Mouse (Mus musculus): ENCODE measurements around the gene 4930503B20Rik. TPM values are rescaled to one million over a fixed set of nuclear protein-coding genes. Genes with fewer than 3 reads are reported as not detected.

4930503B20Rik gene
- polyA plus RNA-seq (2015; fragmentation: Nextera tagmentation; extraction: Ambion mirVana), result not detected in 2 replicates

DNA sequence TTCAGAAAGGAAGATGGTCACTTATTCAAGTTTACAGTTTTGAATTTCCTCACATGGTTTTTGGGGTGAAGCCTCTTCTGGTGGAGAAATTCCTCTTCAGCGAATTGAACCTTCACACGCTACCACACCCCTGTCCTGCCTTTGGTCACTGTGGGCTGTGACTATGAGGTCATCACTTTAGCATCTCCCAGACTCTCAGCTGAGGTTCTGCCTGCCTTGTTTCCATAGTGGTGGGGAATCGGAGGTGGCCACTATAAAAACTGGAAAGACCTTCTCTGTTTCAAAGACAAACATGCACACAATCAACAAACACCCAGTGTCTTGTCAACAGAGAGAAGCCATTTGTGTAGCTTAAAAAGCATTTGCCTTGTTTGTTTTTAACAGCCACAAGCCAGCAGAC, at the start of gene 4930503B20Rik:
TSS of gene 4930503B20Rik (minus strand) at position 101 of the 400 bp plus-strand sequence.
- no peak within 1 kb of the TSS for H3K4me2 ChIP-seq
- no peak within 1 kb of the TSS for H3K9ac ChIP-seq
- no peak within 1 kb of the TSS for H3K27ac ChIP-seq (replicated peaks)
- ATAC-seq (ENCODE audit: low FRiP score, low read depth), result no peak
- no peak within 1 kb of the TSS for H3K4me3 ChIP-seq
- H3K27me3 ChIP-seq, result no peaks in the 10 kb centered on the region
- H3K4me1 ChIP-seq (replicated peaks), result no peaks in the 10 kb centered on the region
- no peaks in the 10 kb centered on the region for H3K36me3 ChIP-seq
- no peaks in the 10 kb centered on the region for H3K9me3 ChIP-seq
- 88% methylated on average over 3 of the region's 3 CpGs for WGBS

DNA sequence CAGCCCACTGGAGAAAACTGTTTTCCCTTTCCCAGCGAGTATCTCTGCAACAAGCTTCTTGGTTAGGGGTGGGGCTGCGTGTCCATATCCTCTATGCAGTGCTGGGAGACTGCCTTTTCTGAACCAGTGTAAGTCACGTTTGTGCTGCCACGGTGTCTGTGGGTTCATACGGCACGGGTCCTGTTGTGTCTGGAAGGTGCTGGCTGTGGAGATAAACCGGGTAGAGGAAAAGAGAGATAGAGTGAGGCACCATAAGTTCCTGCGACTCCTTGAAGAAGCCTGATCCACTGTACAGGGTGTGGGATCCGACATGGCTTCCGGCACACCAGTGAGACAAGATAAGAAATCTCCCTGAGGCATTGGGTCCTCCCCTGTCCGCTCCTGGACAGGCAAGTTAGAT, 48.9 kb upstream of the 4930503B20Rik start:
- H3K4me1 ChIP-seq (replicated peaks), result no peaks in the 10 kb centered on the region
- WGBS, result 86% methylated on average over 11 of the region's 11 CpGs
- H3K9ac ChIP-seq, result no peak overlapping the region

DNA sequence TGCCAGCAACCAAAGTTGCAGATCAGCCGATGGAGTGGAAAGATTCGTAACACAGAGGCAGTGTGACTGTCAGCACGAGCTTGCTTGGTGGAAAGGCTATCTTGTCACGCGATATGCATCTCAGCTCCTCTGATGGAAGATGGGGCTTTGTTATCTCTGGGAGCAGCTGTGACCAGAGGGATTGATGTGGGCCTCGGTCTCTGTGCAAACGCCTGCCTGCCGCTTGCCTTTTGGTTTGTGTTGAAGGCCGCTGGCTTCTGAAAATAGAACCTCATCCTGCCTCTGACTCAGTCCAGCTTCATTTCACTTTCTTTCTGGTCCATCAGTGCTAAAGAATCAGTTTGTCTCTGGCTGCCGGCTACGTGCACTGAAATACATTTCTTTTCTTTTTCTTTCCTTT, 47.9 kb upstream of the 4930503B20Rik start:
- H3K27ac ChIP-seq (replicated peaks), result no peak overlapping the region
- H3K4me2 ChIP-seq, result no peak overlapping the region
- no peak overlapping the region for H3K9ac ChIP-seq
- no peaks in the 10 kb centered on the region for H3K27me3 ChIP-seq
- H3K4me3 ChIP-seq, result no peak overlapping the region
- ATAC-seq (ENCODE audit: low FRiP score, low read depth), result no peak
- WGBS, result 55% methylated on average over 11 of the region's 11 CpGs
- no peaks in the 10 kb centered on the region for H3K36me3 ChIP-seq
- H3K9me3 ChIP-seq, result no peaks in the 10 kb centered on the region
- H3K4me1 ChIP-seq (replicated peaks), result no peaks in the 10 kb centered on the region

More for the DNA sequence above, 48.9 kb upstream of the 4930503B20Rik start:
- no peaks in the 10 kb centered on the region for H3K9me3 ChIP-seq
- no peak for ATAC-seq (ENCODE audit: low FRiP score, low read depth)
- no peak overlapping the region for H3K27ac ChIP-seq (replicated peaks)
- H3K4me2 ChIP-seq, result no peak overlapping the region
- no peaks in the 10 kb centered on the region for H3K36me3 ChIP-seq
- no peaks in the 10 kb centered on the region for H3K27me3 ChIP-seq
- H3K4me3 ChIP-seq, result no peak overlapping the region

DNA sequence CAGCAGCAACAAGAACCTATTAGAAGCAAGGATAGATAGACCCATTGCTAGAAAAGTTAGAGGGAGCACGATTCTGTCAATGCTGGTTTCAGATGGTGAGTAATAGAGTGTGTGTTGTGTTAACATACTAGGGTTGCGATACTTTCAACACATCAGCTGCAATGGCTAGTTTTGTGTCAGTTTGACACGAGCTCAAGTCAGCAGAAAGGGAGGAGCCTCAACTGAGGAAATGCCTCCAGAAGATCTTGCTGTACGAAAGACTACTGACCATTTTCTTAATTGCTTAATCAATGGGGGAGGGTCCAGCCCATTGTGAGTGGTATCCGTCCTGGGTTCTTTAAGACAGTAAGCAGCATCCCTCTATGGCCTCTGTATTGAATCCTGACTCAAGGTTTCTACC, 41.4 kb upstream of the 4930503B20Rik start:
- no peaks in the 10 kb centered on the region for H3K9me3 ChIP-seq
- 76% methylated on average over 5 of the region's 5 CpGs for WGBS

DNA sequence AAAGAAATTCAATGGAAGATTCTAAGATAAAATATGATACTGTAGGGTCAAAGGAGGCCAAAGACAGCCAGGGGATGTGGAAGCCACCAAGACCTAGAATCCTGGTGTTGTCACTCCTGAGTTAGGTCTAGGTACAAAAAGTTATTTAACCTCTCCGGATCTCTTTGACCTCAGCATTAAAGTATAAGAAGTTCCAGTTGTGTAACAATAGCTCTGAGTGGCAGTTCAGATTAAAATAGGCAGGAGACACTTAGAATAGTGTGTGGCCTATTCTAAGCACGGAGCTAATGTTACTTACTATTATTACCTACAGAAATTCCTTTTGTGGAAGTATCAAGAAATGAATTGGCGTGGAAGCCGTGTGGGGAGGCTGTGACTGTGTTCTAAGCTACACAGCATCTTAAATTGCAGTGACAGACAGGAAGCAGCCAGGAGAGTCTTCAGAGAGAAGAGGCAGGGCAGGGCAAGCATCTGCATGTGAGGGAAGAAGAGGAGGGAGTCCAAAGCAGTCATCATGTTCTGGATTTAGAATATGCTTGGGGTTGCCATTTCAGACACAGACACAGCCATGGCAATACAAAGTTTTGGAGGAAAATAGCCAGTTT, 36.1 kb upstream of the 4930503B20Rik start:
- WGBS, result 86% methylated on average over 4 of the region's 4 CpGs
- no peak overlapping the region for H3K9ac ChIP-seq
- H3K4me3 ChIP-seq, result no peak overlapping the region
- 0 out of 2 replicates have a peak, but pooled peaks cover 5% of the 10 kb centered on the region for H3K27me3 ChIP-seq
- no peaks in the 10 kb centered on the region for H3K9me3 ChIP-seq
- no peaks in the 10 kb centered on the region for H3K36me3 ChIP-seq
- peaks cover 8% of the 10 kb centered on the region for H3K4me1 ChIP-seq (replicated peaks)
- ATAC-seq (ENCODE audit: low FRiP score, low read depth), result no peak
- no peak overlapping the region for H3K27ac ChIP-seq (replicated peaks)
- H3K4me2 ChIP-seq, result no peak overlapping the region

More for the DNA sequence above, 41.4 kb upstream of the 4930503B20Rik start:
- Histone ChIP-seq H3K4me3 (no peak overlapping the region), H3K4me2 (no peak overlapping the region), H3K27ac (replicated peaks) (no peak overlapping the region), H3K4me1 (replicated peaks) (no peaks in the 10 kb centered on the region), H3K9ac (no peak overlapping the region), H3K36me3 (no peaks in the 10 kb centered on the region), H3K27me3 (no peaks in the 10 kb centered on the region)
- ATAC-seq (ENCODE audit: low FRiP score, low read depth), result no peak

DNA sequence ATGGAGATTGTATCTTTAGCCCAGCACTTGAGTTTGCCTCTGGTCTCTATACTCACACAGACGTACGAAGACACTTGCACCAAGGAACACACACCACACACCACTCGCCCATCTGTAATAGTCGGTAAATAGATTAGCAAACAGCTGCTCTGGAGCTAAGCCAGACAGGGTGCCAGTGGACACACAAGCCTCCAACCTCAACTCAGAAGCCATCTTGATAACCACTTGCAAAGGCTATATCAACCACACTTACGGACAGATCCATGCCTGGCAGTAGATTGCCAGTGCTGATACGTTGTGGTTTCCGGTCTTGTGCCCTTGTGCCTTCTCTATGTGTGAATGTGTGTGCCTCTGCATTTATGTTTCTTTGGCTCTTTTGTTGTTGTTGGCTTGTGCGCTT, 35.3 kb upstream of the 4930503B20Rik start:
- Histone ChIP-seq H3K4me1 (replicated peaks) (peaks cover 13% of the 10 kb centered on the region), H3K36me3 (no peaks in the 10 kb centered on the region), H3K4me3 (no peak overlapping the region), H3K9me3 (no peaks in the 10 kb centered on the region), H3K9ac (no peak overlapping the region), H3K4me2 (no peak overlapping the region), H3K27ac (replicated peaks) (no peak overlapping the region), H3K27me3 (0 out of 2 replicates have a peak, but pooled peaks cover 5% of the 10 kb centered on the region)
- no peak for ATAC-seq (ENCODE audit: low FRiP score, low read depth)
- WGBS, result 95% methylated on average over 8 of the region's 8 CpGs

DNA sequence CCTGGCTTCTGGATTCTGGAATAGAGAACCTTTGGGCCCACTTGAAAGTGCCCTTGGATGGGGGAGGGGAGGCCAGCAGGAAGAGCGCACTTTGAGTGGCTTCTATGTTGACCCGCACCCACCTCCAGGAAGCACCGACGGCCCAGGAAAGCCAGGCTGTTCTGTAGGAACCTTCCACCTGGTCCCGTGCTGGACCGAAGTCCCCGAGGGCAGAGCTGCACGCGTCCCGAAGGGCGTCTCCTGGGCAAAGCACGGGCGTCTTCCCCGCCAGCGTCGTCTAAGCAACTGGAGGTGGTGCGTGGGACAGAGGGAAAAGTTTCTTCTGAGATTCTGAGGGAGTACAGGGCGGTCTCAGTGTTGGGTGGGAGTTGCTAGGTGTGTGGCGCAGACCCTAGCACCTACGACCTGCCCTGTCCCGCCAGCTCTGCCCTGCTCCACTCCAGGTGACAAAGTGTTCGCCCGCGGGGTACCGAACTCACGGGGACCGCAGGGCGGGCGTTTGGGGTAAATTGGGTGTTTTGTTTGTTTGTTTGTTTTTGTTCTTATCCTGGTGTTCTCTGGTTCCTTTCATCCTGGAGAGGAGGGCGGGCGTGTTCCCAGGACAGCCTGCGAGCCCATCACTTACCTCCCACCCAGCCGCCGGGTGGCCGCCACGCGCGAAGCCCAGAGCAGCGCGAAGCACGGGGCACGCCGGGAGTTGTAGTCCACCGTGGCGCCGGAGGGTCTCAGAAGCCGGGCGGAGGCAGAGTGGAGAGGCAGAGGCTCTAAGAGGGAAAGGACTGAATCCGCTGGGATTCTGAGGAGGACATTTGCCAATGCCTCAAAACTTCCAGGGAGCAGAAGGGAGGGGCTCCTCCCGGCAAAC, 33.9 kb upstream of the 4930503B20Rik start, which contains the start of gene Samd13:
TSS of gene Samd13 (minus strand) at position 782 of the 865 bp plus-strand sequence.
- no peak within 1 kb of the TSS for H3K27ac ChIP-seq (replicated peaks)
- peak; percentile 92 for ATAC-seq (ENCODE audit: low FRiP score, low read depth)
- peaks cover 15% of the 10 kb centered on the region for H3K4me1 ChIP-seq (replicated peaks)
- H3K4me2 ChIP-seq, result peak within 1 kb of the TSS; percentile 88
- H3K36me3 ChIP-seq, result no peaks in the 10 kb centered on the region
- H3K27me3 ChIP-seq, result 0 out of 2 replicates have a peak, but pooled peaks cover 5% of the 10 kb centered on the region
- no peaks in the 10 kb centered on the region for H3K9me3 ChIP-seq
- H3K4me3 ChIP-seq, result peak within 1 kb of the TSS; percentile 52
- 3% methylated on average over 50 of the region's 50 CpGs for WGBS
- peak within 1 kb of the TSS; percentile 41 for H3K9ac ChIP-seq

DNA sequence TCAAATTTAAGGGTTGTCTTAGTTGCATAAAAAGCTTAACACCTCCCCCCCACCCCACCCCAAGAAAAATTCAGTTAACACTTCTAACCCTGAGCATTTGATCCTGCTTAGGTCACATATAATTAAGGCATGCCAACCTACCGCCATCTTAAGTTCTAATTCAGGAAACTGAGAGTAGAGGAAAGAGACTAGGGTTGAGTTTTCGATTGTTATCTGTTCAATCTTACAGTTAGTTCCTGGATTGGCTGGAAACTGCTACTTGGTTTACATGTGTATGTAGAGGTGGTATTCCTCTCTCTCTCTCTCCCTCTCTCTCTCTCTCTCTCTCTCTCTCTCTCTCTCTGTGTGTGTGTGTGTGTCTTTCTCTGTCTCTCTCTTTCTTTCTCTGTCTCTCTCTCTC, 32.0 kb upstream of the 4930503B20Rik start:
- H3K9me3 ChIP-seq, result no peaks in the 10 kb centered on the region
- H3K4me2 ChIP-seq, result no peak overlapping the region
- no peak overlapping the region for H3K9ac ChIP-seq
- H3K4me3 ChIP-seq, result no peak overlapping the region
- H3K36me3 ChIP-seq, result no peaks in the 10 kb centered on the region
- peaks cover 15% of the 10 kb centered on the region for H3K4me1 ChIP-seq (replicated peaks)
- 81% methylated on average over 2 of the region's 2 CpGs for WGBS
- no peak overlapping the region for H3K27ac ChIP-seq (replicated peaks)
- 0 out of 2 replicates have a peak, but pooled peaks cover 5% of the 10 kb centered on the region for H3K27me3 ChIP-seq
- ATAC-seq (ENCODE audit: low FRiP score, low read depth), result no peak

DNA sequence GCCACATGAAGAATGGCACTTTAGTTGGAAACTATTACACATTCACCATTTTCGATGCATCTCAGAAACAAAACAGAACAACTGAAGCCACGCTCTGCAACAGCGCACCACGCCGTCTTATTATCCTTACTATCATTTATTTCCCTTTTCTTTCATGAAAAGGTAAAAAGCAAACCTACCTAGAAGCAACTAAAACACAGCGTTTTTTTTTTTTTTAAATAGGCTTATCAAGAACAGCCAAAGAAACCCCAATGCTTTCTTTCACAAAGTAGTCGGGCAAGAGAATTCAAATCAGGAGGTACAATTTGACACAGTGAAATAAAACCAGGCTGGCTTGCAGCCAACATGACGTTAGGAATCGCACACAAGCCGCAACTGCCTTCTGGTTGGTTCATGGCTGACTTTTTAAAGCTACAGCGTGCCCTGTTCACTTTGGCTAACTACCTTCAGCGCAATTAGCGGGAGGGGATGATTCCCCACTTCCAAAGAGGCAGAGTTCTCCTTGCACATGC, 31.1 kb upstream of the 4930503B20Rik start:
- H3K36me3 ChIP-seq, result no peaks in the 10 kb centered on the region
- H3K9me3 ChIP-seq, result no peaks in the 10 kb centered on the region
- WGBS, result 40% methylated on average over 13 of the region's 13 CpGs
- 0 out of 2 replicates have a peak overlapping the region, but pooled peaks have one; percentile 6 for H3K9ac ChIP-seq
- H3K4me2 ChIP-seq, result peak overlapping the region; percentile 48
- H3K27me3 ChIP-seq, result 0 out of 2 replicates have a peak, but pooled peaks cover 5% of the 10 kb centered on the region
- no peak for ATAC-seq (ENCODE audit: low FRiP score, low read depth)
- H3K27ac ChIP-seq (replicated peaks), result peak overlapping the region; percentile 4; the same call in 1 of the 2 replicates
- peaks cover 15% of the 10 kb centered on the region for H3K4me1 ChIP-seq (replicated peaks)
- H3K4me3 ChIP-seq, result peak overlapping the region; percentile 27

DNA sequence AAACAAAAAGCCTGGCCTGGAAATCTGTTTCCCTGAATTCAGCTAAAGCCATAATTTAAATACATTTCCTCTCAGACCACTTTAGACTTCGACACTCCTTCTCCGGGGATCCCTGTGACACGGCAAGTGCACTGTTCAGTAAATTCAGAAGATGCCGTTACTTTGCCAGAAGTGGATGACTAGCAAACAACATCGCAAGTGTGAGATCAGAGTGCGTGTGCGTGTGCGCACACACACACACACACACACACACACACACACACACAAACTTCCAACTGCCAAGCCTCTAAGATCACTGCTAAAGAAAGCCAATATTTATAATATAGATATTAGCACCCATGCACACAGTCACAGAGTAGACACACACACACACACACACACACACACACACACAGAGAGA, 30.6 kb upstream of the 4930503B20Rik start:
- Histone ChIP-seq H3K4me3 (peak overlapping the region; percentile 27), H3K36me3 (no peaks in the 10 kb centered on the region), H3K27me3 (0 out of 2 replicates have a peak, but pooled peaks cover 5% of the 10 kb centered on the region), H3K4me1 (replicated peaks) (peaks cover 15% of the 10 kb centered on the region), H3K4me2 (peak overlapping the region; percentile 48), H3K9me3 (no peaks in the 10 kb centered on the region), H3K27ac (replicated peaks) (no peak overlapping the region), H3K9ac (no peak overlapping the region)
- no peak for ATAC-seq (ENCODE audit: low FRiP score, low read depth)
- WGBS, result 66% methylated on average over 8 of the region's 8 CpGs

DNA sequence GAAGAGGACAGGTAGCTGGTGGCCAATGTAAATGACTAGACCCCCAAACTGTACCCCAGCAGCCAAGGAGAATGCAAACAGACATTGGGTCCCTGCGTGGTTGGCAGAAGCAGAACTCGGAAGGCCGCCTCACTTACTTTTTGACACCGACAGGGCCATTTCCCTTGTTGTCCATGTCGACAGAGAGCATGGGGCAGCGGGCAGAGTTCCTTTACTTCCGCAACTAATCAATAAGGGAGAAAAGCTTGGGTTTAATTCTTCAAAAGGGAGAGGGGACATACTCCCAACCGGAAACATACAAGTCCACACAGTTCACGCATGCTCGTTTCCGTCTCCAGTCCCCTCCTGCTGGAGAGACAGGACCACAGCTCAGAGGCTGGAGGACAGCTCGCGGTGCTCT, 29.5 kb upstream of the 4930503B20Rik start:
- no peak for ATAC-seq (ENCODE audit: low FRiP score, low read depth)
- Histone ChIP-seq H3K4me1 (replicated peaks) (peaks cover 15% of the 10 kb centered on the region), H3K9ac (no peak overlapping the region), H3K4me2 (no peak overlapping the region), H3K36me3 (no peaks in the 10 kb centered on the region), H3K9me3 (no peaks in the 10 kb centered on the region), H3K4me3 (no peak overlapping the region), H3K27me3 (no peaks in the 10 kb centered on the region), H3K27ac (replicated peaks) (no peak overlapping the region)
- WGBS, result 93% methylated on average over 13 of the region's 13 CpGs

DNA sequence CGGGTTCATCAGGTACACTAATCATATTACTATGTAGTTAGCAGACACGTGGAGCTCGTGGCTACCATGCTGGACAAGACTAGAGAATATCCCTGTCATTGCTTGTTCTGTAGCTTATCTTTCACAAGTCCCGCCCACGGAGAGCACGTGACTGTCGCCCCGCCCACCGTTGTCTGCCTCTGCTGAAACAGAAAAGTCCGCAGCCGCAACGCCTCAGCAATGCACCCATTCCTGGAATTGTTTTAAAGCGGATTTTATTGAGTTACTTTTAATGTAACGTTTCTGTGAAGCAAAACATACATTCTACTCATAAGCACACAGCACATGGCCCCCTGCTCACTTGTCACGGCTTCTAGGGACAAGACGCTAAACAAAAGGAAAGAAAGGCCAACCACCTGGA, 28.5 kb upstream of the 4930503B20Rik start:
- Histone ChIP-seq H3K4me1 (replicated peaks) (peaks cover 7% of the 10 kb centered on the region), H3K9ac (no peak overlapping the region), H3K4me2 (no peak overlapping the region), H3K27ac (replicated peaks) (no peak overlapping the region), H3K27me3 (no peaks in the 10 kb centered on the region), H3K36me3 (no peaks in the 10 kb centered on the region), H3K9me3 (no peaks in the 10 kb centered on the region), H3K4me3 (no peak overlapping the region)
- WGBS, result 93% methylated on average over 16 of the region's 16 CpGs
- ATAC-seq (ENCODE audit: low FRiP score, low read depth), result no peak

All from hindbrain, embryonic 15.5 days (tissue).